In the genomic region with DNA sequence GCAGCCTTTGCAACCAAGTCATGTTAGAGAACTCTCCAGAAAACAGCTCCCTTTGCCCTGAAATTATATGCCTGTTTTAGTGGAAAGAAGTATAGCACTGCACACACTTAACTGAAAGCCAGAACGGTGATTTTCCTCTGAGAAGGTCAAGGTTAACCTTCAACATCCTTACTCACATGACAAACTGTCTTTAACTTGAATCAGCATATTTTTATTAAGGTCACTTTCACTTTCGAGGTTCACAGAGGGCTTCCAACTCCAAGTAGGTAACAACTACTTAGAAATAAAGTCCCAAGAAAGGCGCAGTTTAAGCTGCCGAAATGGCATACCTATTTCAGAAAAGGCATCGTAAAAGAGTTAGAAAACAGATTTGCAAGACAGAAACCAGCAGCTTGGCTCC, we compare ENCODE assay signal across 21 mouse cellular contexts.
DNase-seq lines count a peak whose midpoint lies in the region; ATAC-seq lines count a peak whose summit lies in the region.
"Had no signal": no experiment of that assay in that cellular context is flagged by ENCODE, and none has a peak within 500 bp of the region (broad histone marks: within the 10 kb centered on the region; RNA-seq: fewer than 3 reads in every experiment).

No protein-coding gene starts in this region.

- ATAC-seq in CD4-positive, CD25-positive, alpha-beta regulatory T cell, adult 4 months: peak; percentile 31
- ATAC-seq in frontal cortex, adult (ENCODE audit: low TSS enrichment): no peak
- ATAC-seq in megakaryocyte-erythroid progenitor cell, adult 5-6 weeks (replicated peaks; ENCODE audit: low FRiP score, low TSS enrichment, poor library complexity, severe bottlenecking): no peak
- ATAC-seq: forebrain, embryonic 14.5 days; forebrain, postnatal 0 days; hindbrain, postnatal 0 days; intestine, postnatal 0 days had no signal

- DNase-seq in adrenal gland, adult (ENCODE audit: inconsistent age in 2 of 2, low spot score in 1 of 2): peak; percentile 9 to 81
- no peak for DNase-seq in adrenal gland, postnatal 4 days (ENCODE audit: low spot score in 2 of 2)
- DNase-seq in 3T3-L1 (ENCODE audit: low read depth, low spot score): peak; percentile 6
- peak; percentile 14 for DNase-seq in adrenal gland, postnatal 14 days
- no peak for DNase-seq in urinary bladder, postnatal 36 days (ENCODE audit: low spot score in 2 of 2)
- DNase-seq: B cell, adult 2 months; cerebellum, adult 18-20 months; cerebellum, adult 9-10 months; cerebellum, postnatal 14 days; forebrain, postnatal 0 days; gastrocnemius, postnatal 25 days; heart, adult 2 months; heart, postnatal 14 days; heart, postnatal 4 days; kidney, adult 2 months had no signal

Comparison
In these comparisons a context has a peak if more than half of its experiments do, and no peak if none do; other contexts are left out.
1. DNase-seq: peak in adrenal gland, adult (2 of 2), 3T3-L1 (single experiment) and adrenal gland, postnatal 14 days (single experiment); none in adrenal gland, postnatal 4 days (0 of 2) and urinary bladder, postnatal 36 days (0 of 2).